Mouse (Mus musculus): ENCODE results near the gene Otogl. TPM values are rescaled to one million over a fixed set of nuclear protein-coding genes. Genes with fewer than 3 reads are reported as not detected.
"Not testable (repeated sequence)": the region's sequence is repeated elsewhere in the genome, so short reads cannot be mapped to it uniquely, and the experiment has no call there.

Gene Otogl
- polyA plus RNA-seq, 1 experiment from 2014 or later = 0.04 TPM

DNA sequence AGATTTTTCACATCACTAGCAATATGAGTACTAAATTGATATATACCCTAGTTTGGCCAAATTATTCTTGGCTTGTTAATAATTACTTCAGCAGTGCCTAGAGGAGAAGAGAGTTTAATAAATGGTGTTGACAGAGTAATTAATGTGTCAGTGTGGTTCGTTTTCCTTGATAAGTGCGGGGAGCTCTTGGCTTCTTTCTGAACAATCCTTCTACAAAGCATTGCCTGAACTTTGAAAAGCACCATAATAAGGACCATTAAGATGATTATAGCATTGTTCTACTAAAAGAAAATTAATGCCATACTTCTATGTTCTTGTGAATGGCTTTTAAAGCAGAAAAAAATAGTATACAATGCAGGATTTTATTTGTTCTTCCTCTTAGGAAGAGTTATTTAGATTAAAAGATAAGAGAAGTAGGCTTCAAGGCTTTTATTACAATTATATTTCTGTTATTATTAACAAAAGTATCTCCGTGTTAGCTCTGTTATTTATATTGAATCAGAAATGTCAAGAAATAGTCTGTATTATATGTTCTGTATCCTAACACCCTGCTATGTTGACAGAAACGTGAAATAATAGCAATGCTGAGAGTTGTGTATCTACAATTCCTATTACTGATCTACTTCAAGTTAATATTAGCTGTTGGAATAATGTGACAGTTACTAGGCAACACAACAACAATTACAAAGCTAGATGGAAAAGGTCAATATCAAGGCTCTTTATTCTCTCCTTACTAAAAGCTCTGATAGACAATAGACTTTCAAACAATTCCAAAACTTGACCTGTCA is 77.3 kb downstream of the Otogl start:
- H3K4me3 ChIP-seq (replicated peaks; ENCODE audit: low read depth, low read length) = no peak overlapping the region
- no peak for DNase-seq (ENCODE audit: low spot score)
- no peak for ATAC-seq (replicated peaks; ENCODE audit: low FRiP score, low read depth)
- H3K27ac ChIP-seq = no peak overlapping the region
- H3K9me3 ChIP-seq (replicated peaks; ENCODE audit: low read length) = no peaks in the 10 kb centered on the region
- WGBS = 64% methylated on average over 4 of the region's 4 CpGs
- no peaks in the 10 kb centered on the region for H3K27me3 ChIP-seq (ENCODE audit: insufficient read depth, low read length)
- H3K36me3 ChIP-seq (ENCODE audit: insufficient read depth, low read length) = no peaks in the 10 kb centered on the region
- no peak overlapping the region for H3K9ac ChIP-seq (ENCODE audit: low read depth, low read length)
- TF ChIP-seq CTCF (IDR thresholded peaks at IDR 0.05; ENCODE audit: low read depth) = no peak
- H3K4me2 ChIP-seq (ENCODE audit: low read length) = no peak overlapping the region
- H3K4me1 ChIP-seq (replicated peaks; ENCODE audit: insufficient read depth, low read length) = no peaks in the 10 kb centered on the region

DNA sequence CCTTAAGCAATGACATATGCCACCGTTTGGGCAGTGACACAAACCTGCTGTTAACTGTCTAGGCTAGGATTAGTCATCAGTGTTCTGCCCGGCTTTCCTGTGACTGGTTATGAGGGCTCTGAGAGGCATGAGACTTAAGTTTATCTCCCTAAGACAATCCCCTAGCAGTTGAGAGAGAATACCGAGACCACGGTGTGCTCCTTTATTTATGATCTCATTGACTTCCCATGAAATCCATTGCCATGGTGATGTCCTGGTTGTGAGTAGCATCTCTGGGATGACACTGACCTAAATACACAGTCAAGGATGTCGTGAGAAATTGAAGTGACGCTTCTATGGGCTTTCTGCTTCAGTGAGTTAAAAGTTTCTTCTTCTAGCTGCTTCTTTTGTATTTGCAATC is 82.8 kb downstream of the Otogl start:
- H3K36me3 ChIP-seq (ENCODE audit: insufficient read depth, low read length) = no peaks in the 10 kb centered on the region
- TF ChIP-seq CTCF (IDR thresholded peaks at IDR 0.05; ENCODE audit: low read depth) = no peak
- no peak overlapping the region for H3K4me2 ChIP-seq (ENCODE audit: low read length)
- no peaks in the 10 kb centered on the region for H3K9me3 ChIP-seq (replicated peaks; ENCODE audit: low read length)
- no peak overlapping the region for H3K9ac ChIP-seq (ENCODE audit: low read depth, low read length)
- H3K27me3 ChIP-seq (ENCODE audit: insufficient read depth, low read length) = no peaks in the 10 kb centered on the region
- DNase-seq (ENCODE audit: low spot score) (no peak), ATAC-seq (replicated peaks; ENCODE audit: low FRiP score, low read depth) (no peak)
- H3K27ac ChIP-seq = no peak overlapping the region
- no peaks in the 10 kb centered on the region for H3K4me1 ChIP-seq (replicated peaks; ENCODE audit: insufficient read depth, low read length)
- 72% methylated on average over 6 of the region's 6 CpGs for WGBS
- no peak overlapping the region for H3K4me3 ChIP-seq (replicated peaks; ENCODE audit: low read depth, low read length)

DNA sequence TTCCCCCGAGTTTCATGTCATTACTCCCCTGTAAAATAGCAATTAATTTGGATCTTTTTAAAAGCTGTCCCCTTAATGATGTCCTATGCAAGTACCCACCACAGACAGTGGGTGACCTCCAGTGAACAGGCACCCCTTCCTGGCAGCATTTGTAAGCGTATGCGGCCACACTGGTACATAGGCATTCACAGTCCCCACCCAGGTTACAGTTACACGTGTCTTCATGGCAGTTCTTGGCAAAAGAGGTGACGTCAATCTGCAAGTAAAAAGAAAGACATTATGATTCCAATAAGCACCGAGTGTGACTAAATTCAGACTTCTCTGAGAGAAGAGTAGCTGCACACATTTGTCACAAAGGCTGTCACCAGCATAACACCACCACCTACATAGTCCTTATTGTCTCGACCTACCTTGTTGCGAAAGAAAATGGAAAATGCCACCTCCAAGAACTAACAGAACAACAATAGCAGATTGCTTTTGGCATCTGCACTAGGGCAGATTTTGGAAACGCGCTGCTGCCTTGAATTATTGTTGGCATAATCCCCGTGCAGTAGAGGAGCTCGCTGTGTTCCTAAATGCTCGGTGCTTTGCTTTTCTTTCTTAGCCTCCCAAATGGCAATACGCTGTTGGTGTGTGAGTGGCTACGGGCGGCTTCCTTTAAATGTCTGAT is 98.0 kb downstream of the Otogl start:
- H3K27ac ChIP-seq = no peak overlapping the region
- no peak overlapping the region for H3K9ac ChIP-seq (ENCODE audit: low read depth, low read length)
- no peak overlapping the region for H3K4me3 ChIP-seq (replicated peaks; ENCODE audit: low read depth, low read length)
- ATAC-seq (replicated peaks; ENCODE audit: low FRiP score, low read depth) (no peak), DNase-seq (ENCODE audit: low spot score) (no peak)
- 79% methylated on average over 16 of the region's 16 CpGs for WGBS
- H3K4me2 ChIP-seq (ENCODE audit: low read length) = no peak overlapping the region
- no peaks in the 10 kb centered on the region for H3K4me1 ChIP-seq (replicated peaks; ENCODE audit: insufficient read depth, low read length)
- H3K27me3 ChIP-seq (ENCODE audit: insufficient read depth, low read length) = no peaks in the 10 kb centered on the region
- no peak for TF ChIP-seq CTCF (IDR thresholded peaks at IDR 0.05; ENCODE audit: low read depth)
- H3K9me3 ChIP-seq (replicated peaks; ENCODE audit: low read length) = no peaks in the 10 kb centered on the region
- no peaks in the 10 kb centered on the region for H3K36me3 ChIP-seq (ENCODE audit: insufficient read depth, low read length)

DNA sequence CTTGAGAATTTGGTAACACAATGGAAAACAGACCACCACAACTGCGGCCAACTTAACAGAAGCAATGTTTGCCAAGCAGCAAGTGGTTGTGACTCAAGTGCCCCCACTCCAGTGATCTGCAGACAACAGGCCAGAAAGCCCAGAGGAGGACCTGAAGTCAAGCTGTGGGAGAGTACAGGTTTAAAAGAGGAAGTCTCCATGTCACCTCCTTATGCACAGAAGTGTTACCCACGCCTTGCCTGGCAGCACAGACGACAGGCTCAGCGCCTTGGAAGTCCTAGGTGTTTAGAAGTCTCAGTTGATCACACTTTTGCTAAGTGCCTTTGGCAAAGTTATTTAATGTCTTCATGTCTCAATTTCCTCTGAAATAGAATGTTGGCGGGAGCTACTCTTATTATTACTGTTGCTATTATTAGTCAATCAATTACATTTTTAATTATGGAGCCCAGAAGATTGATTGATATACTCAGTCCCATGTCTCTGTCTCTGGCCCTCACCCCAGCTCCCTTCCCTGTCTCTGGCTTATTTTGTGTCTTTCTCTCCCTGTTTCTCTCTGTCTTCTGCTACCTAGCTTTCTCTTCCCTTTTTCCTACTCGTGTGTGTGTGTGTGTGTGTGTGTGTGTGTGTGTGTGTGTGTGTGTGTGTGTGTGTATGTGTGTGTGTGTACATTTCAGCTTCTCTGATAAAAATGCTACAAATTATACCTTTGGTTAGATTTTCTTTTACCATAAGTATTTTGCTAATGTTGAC is 101.1 kb downstream of the Otogl start:
- no peak overlapping the region for H3K27ac ChIP-seq
- H3K36me3 ChIP-seq (ENCODE audit: insufficient read depth, low read length) = no peaks in the 10 kb centered on the region
- WGBS = 78% methylated on average over 6 of the region's 6 CpGs
- DNase-seq (ENCODE audit: low spot score) = no peak
- no peaks in the 10 kb centered on the region for H3K27me3 ChIP-seq (ENCODE audit: insufficient read depth, low read length)
- H3K4me3 ChIP-seq (replicated peaks; ENCODE audit: low read depth, low read length) = no peak overlapping the region
- TF ChIP-seq CTCF (IDR thresholded peaks at IDR 0.05; ENCODE audit: low read depth) = no peak
- no peaks in the 10 kb centered on the region for H3K4me1 ChIP-seq (replicated peaks; ENCODE audit: insufficient read depth, low read length)
- H3K4me2 ChIP-seq (ENCODE audit: low read length) = no peak overlapping the region
- H3K9ac ChIP-seq (ENCODE audit: low read depth, low read length) = no peak overlapping the region
- H3K9me3 ChIP-seq (replicated peaks; ENCODE audit: low read length) = no peaks in the 10 kb centered on the region
- no peak for ATAC-seq (replicated peaks; ENCODE audit: low FRiP score, low read depth)

DNA sequence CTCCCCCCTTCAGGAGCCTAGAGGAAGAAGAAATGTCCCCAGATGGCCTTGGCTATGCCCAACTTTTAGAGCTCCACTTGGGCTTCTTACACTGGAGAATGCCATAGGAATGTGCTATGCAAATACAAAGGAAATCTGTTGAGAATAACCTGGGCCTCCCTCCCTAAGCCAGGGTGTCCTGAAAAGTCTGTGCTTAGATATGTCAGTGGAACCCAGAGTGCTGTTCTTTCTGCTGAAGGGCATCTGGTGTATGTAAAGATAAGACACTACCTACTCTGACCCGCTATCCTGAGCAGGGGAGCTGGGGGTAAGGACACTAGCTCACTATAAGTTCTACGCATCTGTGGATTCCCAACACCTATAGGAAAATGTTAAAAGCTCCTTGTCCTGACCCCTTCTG is 106.7 kb downstream of the Otogl start:
- Histone ChIP-seq H3K27ac (no peak overlapping the region), H3K9me3 (replicated peaks; ENCODE audit: low read length) (no peaks in the 10 kb centered on the region), H3K4me3 (replicated peaks; ENCODE audit: low read depth, low read length) (no peak overlapping the region), H3K36me3 (ENCODE audit: insufficient read depth, low read length) (no peaks in the 10 kb centered on the region), H3K4me2 (ENCODE audit: low read length) (no peak overlapping the region), H3K4me1 (replicated peaks; ENCODE audit: insufficient read depth, low read length) (no peaks in the 10 kb centered on the region), H3K9ac (ENCODE audit: low read depth, low read length) (no peak overlapping the region), H3K27me3 (ENCODE audit: insufficient read depth, low read length) (no peaks in the 10 kb centered on the region)
- WGBS = 96% methylated on average over 2 of the region's 2 CpGs
- DNase-seq (ENCODE audit: low spot score) = no peak
- no peak for TF ChIP-seq CTCF (IDR thresholded peaks at IDR 0.05; ENCODE audit: low read depth)
- ATAC-seq (replicated peaks; ENCODE audit: low FRiP score, low read depth) = no peak

DNA sequence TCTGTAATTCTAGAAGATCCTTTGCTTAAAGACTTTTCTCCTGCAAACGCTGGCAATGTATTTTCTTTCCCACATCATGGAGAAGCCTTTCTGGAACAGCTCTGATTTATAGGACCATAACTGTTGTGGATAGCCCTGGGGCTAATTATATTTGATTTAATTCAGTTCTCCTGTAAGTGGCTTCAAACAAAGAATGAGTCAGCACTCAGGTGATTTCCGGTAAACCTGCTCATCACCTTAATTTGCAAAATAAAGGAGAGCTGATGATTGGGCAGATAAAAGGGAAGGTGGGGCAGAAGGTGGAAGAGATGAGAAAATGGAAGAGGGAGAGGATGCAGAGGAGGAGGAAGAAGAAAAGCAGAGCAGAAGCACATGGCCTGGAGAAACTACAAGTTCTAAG is 107.6 kb downstream of the Otogl start:
- not testable (repeated sequence) for H3K9me3 ChIP-seq (replicated peaks; ENCODE audit: low read length); H3K27ac ChIP-seq; H3K4me3 ChIP-seq (replicated peaks; ENCODE audit: low read depth, low read length); DNase-seq (ENCODE audit: low spot score); H3K4me2 ChIP-seq (ENCODE audit: low read length); H3K27me3 ChIP-seq (ENCODE audit: insufficient read depth, low read length); H3K36me3 ChIP-seq (ENCODE audit: insufficient read depth, low read length); H3K9ac ChIP-seq (ENCODE audit: low read depth, low read length); H3K4me1 ChIP-seq (replicated peaks; ENCODE audit: insufficient read depth, low read length); ATAC-seq (replicated peaks; ENCODE audit: low FRiP score, low read depth)
- 14% methylated on average over 2 of the region's 2 CpGs for WGBS
